Mouse (Mus musculus): Measurements from ENCODE around the gene Olfr654. TPM values are rescaled to one million over a fixed set of nuclear protein-coding genes. Genes with fewer than 3 reads are reported as not detected.

The Olfr654 gene
- polyA plus RNA-seq, 1 experiment from 2014 or later: not detected

GRCm38 (mm10) chr7:104601679-104602078 lies 14.9 kb downstream of the Olfr654 start, which contains the start of gene Olfr655:
Gene Olfr655, minus strand, starts transcription at chr7:104601779.
- Histone ChIP-seq H3K27ac (replicated peaks in 1 of 2; ENCODE audit: control insufficient read depth in 1 of 2, insufficient read depth in 1 of 2, low read depth in 2 of 2, low read length in 2 of 2) (no peak within 1 kb of the TSS), H3K4me2 (ENCODE audit: low read length) (no peak within 1 kb of the TSS), H3K9me3 (ENCODE audit: control insufficient read depth, low read length) (no peaks in the 10 kb centered on the region), H3K4me1 (ENCODE audit: control insufficient read depth in 2 of 2, insufficient read depth in 2 of 2, low read length in 2 of 2) (no peaks in the 10 kb centered on the region), H3K27me3 (ENCODE audit: control insufficient read depth, insufficient read depth, low read length) (no peaks in the 10 kb centered on the region), H3K36me3 (ENCODE audit: control insufficient read depth, insufficient read depth, low read length) (no peaks in the 10 kb centered on the region), H3K4me3 (ENCODE audit: control insufficient read depth in 1 of 2, insufficient read depth in 1 of 2, low read depth in 1 of 2, low read length in 2 of 2) (no peak within 1 kb of the TSS), H3K9ac (ENCODE audit: low read length) (no peak within 1 kb of the TSS)
- 78% methylated on average over 2 of the region's 2 CpGs for WGBS
- no peak for ATAC-seq (ENCODE audit: insufficient number of reproducible peaks, insufficient read depth, low FRiP score, low read depth)

GRCm38 (mm10) chr7:104603173-104603572 lies 16.3 kb downstream of the Olfr654 start:
- Histone ChIP-seq H3K4me1 (ENCODE audit: control insufficient read depth in 2 of 2, insufficient read depth in 2 of 2, low read length in 2 of 2) (no peaks in the 10 kb centered on the region), H3K9me3 (ENCODE audit: control insufficient read depth, low read length) (no peaks in the 10 kb centered on the region), H3K27ac (replicated peaks in 1 of 2; ENCODE audit: control insufficient read depth in 1 of 2, insufficient read depth in 1 of 2, low read depth in 2 of 2, low read length in 2 of 2) (no peak overlapping the region), H3K9ac (ENCODE audit: low read length) (no peak overlapping the region), H3K36me3 (ENCODE audit: control insufficient read depth, insufficient read depth, low read length) (no peaks in the 10 kb centered on the region), H3K4me3 (ENCODE audit: control insufficient read depth in 1 of 2, insufficient read depth in 1 of 2, low read depth in 1 of 2, low read length in 2 of 2) (no peak overlapping the region), H3K4me2 (ENCODE audit: low read length) (no peak overlapping the region), H3K27me3 (ENCODE audit: control insufficient read depth, insufficient read depth, low read length) (no peaks in the 10 kb centered on the region)
- 3% methylated on average over 3 of the region's 3 CpGs for WGBS
- ATAC-seq (ENCODE audit: insufficient number of reproducible peaks, insufficient read depth, low FRiP score, low read depth): no peak

- no peak for ATAC-seq (ENCODE audit: insufficient number of reproducible peaks, insufficient read depth, low FRiP score, low read depth)
- no peak overlapping the region for H3K9ac ChIP-seq (ENCODE audit: low read length)
- no peak overlapping the region for H3K4me3 ChIP-seq (ENCODE audit: control insufficient read depth in 1 of 2, insufficient read depth in 1 of 2, low read depth in 1 of 2, low read length in 2 of 2)
- no peak overlapping the region for H3K27ac ChIP-seq (replicated peaks in 1 of 2; ENCODE audit: control insufficient read depth in 1 of 2, insufficient read depth in 1 of 2, low read depth in 2 of 2, low read length in 2 of 2)
- no peaks in the 10 kb centered on the region for H3K27me3 ChIP-seq (ENCODE audit: control insufficient read depth, insufficient read depth, low read length)
- H3K9me3 ChIP-seq (ENCODE audit: control insufficient read depth, low read length): no peaks in the 10 kb centered on the region
- no peaks in the 10 kb centered on the region for H3K36me3 ChIP-seq (ENCODE audit: control insufficient read depth, insufficient read depth, low read length)
- no peak overlapping the region for H3K4me2 ChIP-seq (ENCODE audit: low read length)
- no peaks in the 10 kb centered on the region for H3K4me1 ChIP-seq (ENCODE audit: control insufficient read depth in 2 of 2, insufficient read depth in 2 of 2, low read length in 2 of 2)
These were observed 17.9 kb downstream of the Olfr654 start for GRCm38 (mm10) chr7:104604727-104605126.

DNA sequence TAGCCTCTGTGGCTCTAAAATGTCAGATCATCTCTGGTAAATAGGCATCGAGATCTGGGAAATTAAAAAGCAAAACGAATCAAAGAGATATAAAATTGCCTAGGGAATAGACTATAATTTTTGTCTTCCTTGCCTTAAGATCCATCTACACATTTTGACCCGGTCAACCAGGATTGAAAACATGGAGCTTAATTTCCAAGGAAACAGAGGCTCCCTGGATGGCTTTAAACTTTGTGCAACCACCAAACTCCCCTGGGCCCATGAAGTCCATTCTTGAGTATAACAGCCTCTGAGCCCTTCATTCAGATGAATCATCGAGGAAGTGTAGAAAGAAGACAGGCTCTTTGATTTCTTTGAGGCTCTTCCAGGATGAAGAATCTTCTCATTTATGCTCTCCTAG lies 26.8 kb downstream of the Olfr654 start, which contains the start of gene Olfr656:
TSS of gene Olfr656 (plus strand) at position 301 of the 400 bp plus-strand sequence.
- 66% methylated on average over 4 of the region's 4 CpGs for WGBS
- no peaks in the 10 kb centered on the region for H3K4me1 ChIP-seq (ENCODE audit: control insufficient read depth in 2 of 2, insufficient read depth in 2 of 2, low read length in 2 of 2)
- H3K9ac ChIP-seq (ENCODE audit: low read length): no peak within 1 kb of the TSS
- H3K4me2 ChIP-seq (ENCODE audit: low read length): no peak within 1 kb of the TSS
- no peaks in the 10 kb centered on the region for H3K27me3 ChIP-seq (ENCODE audit: control insufficient read depth, insufficient read depth, low read length)
- H3K36me3 ChIP-seq (ENCODE audit: control insufficient read depth, insufficient read depth, low read length): no peaks in the 10 kb centered on the region
- no peak within 1 kb of the TSS for H3K27ac ChIP-seq (replicated peaks in 1 of 2; ENCODE audit: control insufficient read depth in 1 of 2, insufficient read depth in 1 of 2, low read depth in 2 of 2, low read length in 2 of 2)
- H3K4me3 ChIP-seq (ENCODE audit: control insufficient read depth in 1 of 2, insufficient read depth in 1 of 2, low read depth in 1 of 2, low read length in 2 of 2): no peak within 1 kb of the TSS
- no peak for ATAC-seq (ENCODE audit: insufficient number of reproducible peaks, insufficient read depth, low FRiP score, low read depth)
- no peaks in the 10 kb centered on the region for H3K9me3 ChIP-seq (ENCODE audit: control insufficient read depth, low read length)

GRCm38 (mm10) chr7:104624494-104624893 lies 37.7 kb downstream of the Olfr654 start, which contains the start of gene Olfr657:
Gene Olfr657, plus strand, starts transcription at chr7:104624794.
- H3K4me2 ChIP-seq (ENCODE audit: low read length): no peak within 1 kb of the TSS
- H3K4me3 ChIP-seq (ENCODE audit: control insufficient read depth in 1 of 2, insufficient read depth in 1 of 2, low read depth in 1 of 2, low read length in 2 of 2): no peak within 1 kb of the TSS
- no peaks in the 10 kb centered on the region for H3K4me1 ChIP-seq (ENCODE audit: control insufficient read depth in 2 of 2, insufficient read depth in 2 of 2, low read length in 2 of 2)
- H3K9ac ChIP-seq (ENCODE audit: low read length): no peak within 1 kb of the TSS
- no peak within 1 kb of the TSS for H3K27ac ChIP-seq (replicated peaks in 1 of 2; ENCODE audit: control insufficient read depth in 1 of 2, insufficient read depth in 1 of 2, low read depth in 2 of 2, low read length in 2 of 2)
- H3K9me3 ChIP-seq (ENCODE audit: control insufficient read depth, low read length): no peaks in the 10 kb centered on the region
- no peak for ATAC-seq (ENCODE audit: insufficient number of reproducible peaks, insufficient read depth, low FRiP score, low read depth)
- no peaks in the 10 kb centered on the region for H3K36me3 ChIP-seq (ENCODE audit: control insufficient read depth, insufficient read depth, low read length)
- H3K27me3 ChIP-seq (ENCODE audit: control insufficient read depth, insufficient read depth, low read length): no peaks in the 10 kb centered on the region

Other genes with a start within 250 kb of the Olfr654 start
- gene Trim12c, start 233.7 kb upstream of the Olfr654 start, polyA plus RNA-seq (2014; fragmentation: Nextera tagmentation; extraction: Ambion mirVana): 2.0 and 2.6 TPM in 2 replicates
- not detected in 2 replicates for gene Trim30b, start 217.1 kb upstream of the Olfr654 start, polyA plus RNA-seq (2014; fragmentation: Nextera tagmentation; extraction: Ambion mirVana)
- 0.11 and 0.23 TPM in 2 replicates for gene Trim30c, start 186.2 kb upstream of the Olfr654 start, polyA plus RNA-seq (2014; fragmentation: Nextera tagmentation; extraction: Ambion mirVana)
- 1.2 and 1.6 TPM in 2 replicates for gene Trim30a, start 121.8 kb upstream of the Olfr654 start, polyA plus RNA-seq (2014; fragmentation: Nextera tagmentation; extraction: Ambion mirVana)
- gene Trim30d, start 79.2 kb upstream of the Olfr654 start, polyA plus RNA-seq (2014; fragmentation: Nextera tagmentation; extraction: Ambion mirVana): 0.70 and 0.98 TPM in 2 replicates
- gene Olfr651, start 36.9 kb upstream of the Olfr654 start, polyA plus RNA-seq (2014; fragmentation: Nextera tagmentation; extraction: Ambion mirVana): not detected in 2 replicates
- gene Olfr652, start 26.1 kb upstream of the Olfr654 start, polyA plus RNA-seq (2014; fragmentation: Nextera tagmentation; extraction: Ambion mirVana): not detected in 2 replicates
- not detected in 2 replicates for gene Olfr653, start 9.7 kb upstream of the Olfr654 start, polyA plus RNA-seq (2014; fragmentation: Nextera tagmentation; extraction: Ambion mirVana)
- gene Olfr655, start 14.8 kb downstream of the Olfr654 start, polyA plus RNA-seq (2014; fragmentation: Nextera tagmentation; extraction: Ambion mirVana): not detected in 2 replicates
- not detected in 2 replicates for gene Olfr656, start 26.9 kb downstream of the Olfr654 start, polyA plus RNA-seq (2014; fragmentation: Nextera tagmentation; extraction: Ambion mirVana)
- gene Olfr657, start 37.8 kb downstream of the Olfr654 start, polyA plus RNA-seq (2014; fragmentation: Nextera tagmentation; extraction: Ambion mirVana): not detected in 2 replicates
- not detected in 2 replicates for gene Olfr658, start 60.3 kb downstream of the Olfr654 start, polyA plus RNA-seq (2014; fragmentation: Nextera tagmentation; extraction: Ambion mirVana)
- not detected in 2 replicates for gene Olfr659, start 79.7 kb downstream of the Olfr654 start, polyA plus RNA-seq (2014; fragmentation: Nextera tagmentation; extraction: Ambion mirVana)
- gene Olfr661, start 99.5 kb downstream of the Olfr654 start, polyA plus RNA-seq (2014; fragmentation: Nextera tagmentation; extraction: Ambion mirVana): not detected in 2 replicates
- gene Usp17le, start 190.4 kb downstream of the Olfr654 start, polyA plus RNA-seq (2014; fragmentation: Nextera tagmentation; extraction: Ambion mirVana): not detected in 2 replicates